Mouse (Mus musculus) midbrain, embryonic 16.5 days (tissue): ENCODE measurements at regions not wholly inside any gene's neighbourhood (a gene's known extent, or its start where the extent isn't known, plus 50 kb on each side); places are given as distances from the start of the nearest gene placed in this dataset.

Experiments
- ATAC-seq: fragments of 200-750 bp; cut with Nextera tagmentation; 2 replicates; pipeline ENCODE4 v1.8.0; 2017; ENCODE audit warnings: moderate TSS enrichment
- H3K27ac ChIP-seq: fragments of 300-500 bp; sonication (generic); 2 replicates; pipeline ENCODE4 v1.5.1; 2014; ENCODE audit warnings: mild to moderate bottlenecking, low read length, mixed read lengths
- H3K27me3 ChIP-seq: fragments of 300-500 bp; sonication (generic); 2 replicates; pipeline ENCODE4 v1.6.1; 2014; ENCODE audit warnings: low read depth, low read length, mixed read lengths; ENCODE audit not compliant: control insufficient read depth, insufficient read depth
- H3K36me3 ChIP-seq: fragments of 300-500 bp; sonication (generic); 2 replicates; pipeline ENCODE4 v1.6.1; 2014; ENCODE audit warnings: mild to moderate bottlenecking, low read length, moderate library complexity, mixed read lengths; ENCODE audit not compliant: control insufficient read depth, insufficient read depth
- H3K4me1 ChIP-seq: fragments of 300-500 bp; sonication (generic); 2 replicates; pipeline ENCODE4 v1.6.1; 2014; ENCODE audit warnings: mild to moderate bottlenecking, low read length, mixed read lengths; ENCODE audit not compliant: control insufficient read depth, insufficient read depth
- H3K4me2 ChIP-seq: fragments of 300-500 bp; sonication (generic); 2 replicates; pipeline ENCODE4 v1.6.1; 2014; ENCODE audit warnings: mild to moderate bottlenecking, low read length, mixed read lengths
- H3K4me3 ChIP-seq: fragments of 300-500 bp; sonication (generic); 2 replicates; pipeline ENCODE4 v1.5.1; 2014; ENCODE audit warnings: low read depth, mild to moderate bottlenecking, low read length, moderate library complexity, mixed read lengths
- H3K9ac ChIP-seq: fragments of 300-500 bp; sonication (generic); 2 replicates; pipeline ENCODE4 v1.6.1; 2014; ENCODE audit warnings: low read depth, low read length, mixed read lengths
- H3K9me3 ChIP-seq: fragments of 300-500 bp; sonication (generic); replicated peaks from 2 replicates; pipeline ENCODE4 v1.6.1; 2014; ENCODE audit warnings: mild to moderate bottlenecking, low read length, mixed read lengths; ENCODE audit not compliant: control insufficient read depth, poor library complexity, severe bottlenecking
- WGBS: fragments of 180-500 bp; shearing (Covaris S2); extraction: QIAGEN DNeasy Blood & Tissue Kit; methylation state at CpG from one replicate; pipeline ENCODE4 v1.1.7; 2014; 5-methylcytosine and 5-hydroxymethylcytosine counted together

GRCm38 (mm10) chr16:88368146-88368545 is 78.1 kb upstream of the Grik1 start:
- Histone ChIP-seq H3K9me3 (no peaks in the 10 kb centered on the region), H3K36me3 (no peaks in the 10 kb centered on the region), H3K27ac (no peak overlapping the region), H3K4me3 (no peak overlapping the region), H3K9ac (no peak overlapping the region), H3K4me1 (no peaks in the 10 kb centered on the region), H3K27me3 (no peaks in the 10 kb centered on the region), H3K4me2 (no peak overlapping the region)
- ATAC-seq, result no peak
- 69% methylated on average over 6 of the region's 6 CpGs for WGBS

- Histone ChIP-seq H3K27me3 (no peaks in the 10 kb centered on the region), H3K27ac (no peak overlapping the region), H3K4me1 (no peaks in the 10 kb centered on the region), H3K4me3 (no peak overlapping the region), H3K9ac (no peak overlapping the region), H3K4me2 (no peak overlapping the region), H3K36me3 (no peaks in the 10 kb centered on the region), H3K9me3 (no peaks in the 10 kb centered on the region)
- no peak for ATAC-seq
- WGBS, result 94% methylated on average over 1 of the region's 1 CpGs
Measured at GRCm38 (mm10) chr16:88367162-88367561, 77.1 kb upstream of the Grik1 start.

- H3K27me3 ChIP-seq, result no peaks in the 10 kb centered on the region
- H3K9ac ChIP-seq, result no peak overlapping the region
- no peak overlapping the region for H3K4me2 ChIP-seq
- WGBS, result 31% methylated on average over 2 of the region's 2 CpGs
- no peaks in the 10 kb centered on the region for H3K9me3 ChIP-seq
- no peak overlapping the region for H3K4me3 ChIP-seq
- H3K27ac ChIP-seq, result no peak overlapping the region
- ATAC-seq, result 0 out of 2 replicates have a peak, but pooled peaks have one; percentile 39
- H3K4me1 ChIP-seq, result no peaks in the 10 kb centered on the region
- H3K36me3 ChIP-seq, result no peaks in the 10 kb centered on the region
Measured at GRCm38 (mm10) chr16:88360081-88360480, 70.0 kb upstream of the Grik1 start.
